Mouse (Mus musculus) T-cell, adult 2 months (primary cell): ENCODE data around the gene Il18.

Experiments
- DNase-seq: peaks from one replicate; pipeline ENCODE4 v3.0.0; 2022; ENCODE audit warnings: low spot score

Gene Il18

GRCm38 (mm10) chr9:50553547-50553946 lies 1.1 kb upstream of the Il18 start:
- DNase-seq, result no peak

DNA sequence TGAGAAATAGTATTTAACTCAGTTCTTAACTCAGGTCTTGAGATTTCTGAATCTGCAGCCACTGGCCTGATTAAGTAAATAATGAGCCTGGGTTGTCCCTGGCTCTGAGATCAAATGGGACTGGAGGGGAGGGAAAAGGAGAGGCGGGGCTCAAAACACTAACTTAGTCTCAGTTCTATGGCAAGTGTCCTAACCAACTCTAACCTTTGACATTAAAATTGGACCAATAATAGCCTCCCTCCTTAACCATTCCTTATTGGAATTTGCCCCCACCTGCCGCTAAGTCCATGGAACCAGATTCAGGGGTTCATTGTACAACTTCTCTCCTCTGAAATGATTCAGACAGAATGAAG lies 443 bp downstream of the Il18 start, which contains the start of gene Bco2:
TSS of gene Bco2 (minus strand) at position 88 of the 353 bp plus-strand sequence.
- no peak for DNase-seq

DNA sequence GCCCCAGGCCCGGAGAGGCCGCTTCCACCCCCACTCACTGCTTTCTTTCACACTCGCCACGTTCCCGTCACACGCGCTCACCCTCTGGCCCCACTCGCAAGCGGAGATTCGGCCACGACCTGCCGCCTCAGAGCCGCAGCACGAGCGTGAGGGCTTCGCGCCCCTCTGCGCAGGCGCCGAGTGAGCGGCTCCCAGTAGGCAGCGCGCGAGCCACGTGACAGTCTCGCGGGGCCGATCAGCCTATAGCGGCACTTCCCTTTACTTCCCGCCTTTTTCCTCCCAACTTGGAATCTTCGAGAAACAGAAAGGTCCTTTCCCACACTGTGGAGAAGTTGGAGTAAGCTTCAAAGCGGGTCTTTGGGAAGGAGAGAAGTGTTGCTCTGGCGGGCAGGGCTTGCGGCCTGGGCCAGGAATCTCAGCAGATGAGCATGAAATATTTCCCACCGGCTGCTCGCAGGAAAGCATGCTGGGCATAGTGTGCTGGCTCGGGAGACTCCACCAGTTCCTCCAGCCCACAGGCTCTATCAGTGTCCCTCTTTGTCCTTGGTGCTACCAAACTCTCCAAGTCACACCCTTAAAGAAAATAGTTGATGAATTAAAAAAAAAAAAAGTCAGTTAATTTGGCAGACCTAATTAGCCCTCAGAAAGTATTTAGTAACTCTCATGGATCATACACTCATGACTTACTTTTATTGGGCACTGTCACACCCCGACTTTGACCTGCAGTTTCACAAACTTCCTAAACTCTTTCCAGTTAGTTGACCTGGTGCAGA lies 6.7 kb downstream of the Il18 start, which contains the start of gene Tex12:
TSS of gene Tex12 (minus strand) at position 181 of the 773 bp plus-strand sequence.
- DNase-seq, result no peak

DNA sequence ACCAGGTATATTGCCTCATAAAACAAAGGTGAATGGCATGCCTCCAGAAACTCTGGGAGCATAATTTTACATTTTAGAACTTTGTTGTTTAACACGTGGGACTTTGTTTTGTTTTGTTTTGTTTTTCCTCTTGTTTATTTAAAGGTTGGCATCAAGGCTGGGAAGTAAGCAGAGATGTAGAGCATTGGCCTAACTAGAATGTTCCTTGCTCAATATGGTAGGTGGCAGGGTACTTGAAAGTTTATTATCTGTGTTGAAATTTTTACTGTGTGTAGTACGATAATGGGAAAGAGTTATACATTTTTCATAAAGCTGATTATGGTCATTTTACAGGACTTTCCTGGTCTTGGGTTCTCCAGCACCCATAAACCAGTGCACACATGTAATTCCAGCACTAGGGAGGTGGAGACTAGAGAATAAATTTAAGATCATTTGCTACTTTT lies 7.3 kb downstream of the Il18 start:
- DNase-seq, result no peak

DNA sequence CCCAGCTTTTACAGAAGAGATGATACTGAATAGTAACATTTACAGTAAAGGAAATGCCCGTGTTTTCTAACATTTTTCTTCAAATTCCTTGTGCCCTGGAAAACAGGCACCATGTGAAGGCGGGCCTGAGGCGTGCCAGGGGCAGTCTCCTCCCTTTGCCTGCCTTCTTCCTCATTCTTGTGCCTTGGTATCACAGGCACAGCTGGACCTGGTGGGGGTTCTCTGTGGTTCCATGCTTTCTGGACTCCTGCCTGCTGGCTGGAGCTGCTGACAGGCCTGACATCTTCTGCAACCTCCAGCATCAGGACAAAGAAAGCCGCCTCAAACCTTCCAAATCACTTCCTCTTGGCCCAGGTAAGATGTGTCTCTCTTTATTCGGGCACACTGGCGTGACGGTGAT lies 10.5 kb downstream of the Il18 start:
- DNase-seq, result no peak

DNA sequence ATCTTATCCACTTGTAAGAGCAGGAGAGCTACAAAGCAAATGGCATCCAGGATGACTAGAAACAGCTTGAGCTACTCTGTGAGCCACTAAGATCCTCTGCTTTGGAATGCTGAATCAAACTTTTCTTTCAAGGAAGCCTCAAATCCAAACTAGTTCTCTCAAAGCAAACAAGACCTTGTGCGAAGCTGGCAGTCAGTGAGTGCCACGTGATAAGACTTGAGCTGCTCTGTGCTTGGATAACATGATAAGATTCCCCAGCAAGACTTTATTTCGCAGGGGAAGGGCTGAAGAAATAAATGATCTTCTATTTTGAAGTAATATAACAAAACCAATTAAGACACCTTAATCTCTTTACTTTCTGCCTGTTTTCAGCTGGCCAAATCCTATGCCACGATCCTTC lies 11.3 kb downstream of the Il18 start:
- no peak for DNase-seq

- DNase-seq, result no peak
These were observed 12.7 kb downstream of the Il18 start for GRCm38 (mm10) chr9:50567372-50567771.

GRCm38 (mm10) chr9:50567881-50568280 lies 13.3 kb downstream of the Il18 start:
- no peak for DNase-seq

DNA sequence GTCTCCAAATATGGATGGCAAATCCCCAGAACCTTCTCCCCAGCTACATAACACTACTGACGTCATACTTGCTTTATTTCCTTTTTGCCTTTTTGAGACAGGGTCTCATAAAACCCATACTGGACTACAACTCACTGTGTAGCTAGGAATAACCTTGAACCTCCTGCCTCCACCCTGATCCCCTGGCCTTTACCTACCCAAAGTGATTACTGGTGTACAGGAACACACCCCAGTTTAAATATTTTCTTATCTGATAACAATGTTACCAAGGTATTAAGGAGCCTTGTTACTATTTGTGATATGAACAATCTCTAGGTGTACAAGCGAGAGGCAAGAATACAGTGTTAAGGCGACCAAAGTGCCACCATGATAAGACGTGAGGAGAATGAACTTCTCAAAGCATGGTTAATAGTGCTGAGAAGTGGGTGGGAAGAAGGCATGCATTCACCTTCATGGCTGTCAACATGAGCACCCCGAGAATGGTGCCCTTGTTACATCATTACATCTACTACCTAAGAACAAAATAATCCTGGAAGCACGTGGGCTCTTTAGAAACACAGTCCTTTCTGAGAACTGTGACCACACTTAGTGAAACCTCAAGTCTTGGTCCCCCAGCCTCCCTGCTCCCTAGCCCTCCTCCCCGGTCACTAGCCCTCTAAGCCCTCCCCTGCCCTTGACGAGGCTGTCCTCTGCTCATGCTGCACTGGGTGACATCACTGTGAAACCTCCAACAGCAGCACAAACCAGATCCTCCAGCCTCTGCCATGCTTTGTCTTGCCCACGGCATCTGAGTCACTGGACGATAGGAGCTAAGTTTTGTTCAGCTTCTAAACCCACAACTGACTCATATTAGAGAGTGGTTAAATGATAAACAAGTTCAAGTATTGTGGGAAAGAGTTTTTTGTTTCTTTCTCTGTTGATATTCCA lies 15.2 kb downstream of the Il18 start:
- DNase-seq, result no peak

GRCm38 (mm10) chr9:50580370-50580769 lies 25.7 kb downstream of the Il18 start:
- DNase-seq, result no peak

- DNase-seq, result no peak
These were observed 30.7 kb downstream of the Il18 start for GRCm38 (mm10) chr9:50585145-50585818.

GRCm38 (mm10) chr9:50586955-50587354 lies 32.3 kb downstream of the Il18 start:
- DNase-seq, result no peak

GRCm38 (mm10) chr9:50590856-50591518 lies 36.4 kb downstream of the Il18 start:
- no peak for DNase-seq

DNA sequence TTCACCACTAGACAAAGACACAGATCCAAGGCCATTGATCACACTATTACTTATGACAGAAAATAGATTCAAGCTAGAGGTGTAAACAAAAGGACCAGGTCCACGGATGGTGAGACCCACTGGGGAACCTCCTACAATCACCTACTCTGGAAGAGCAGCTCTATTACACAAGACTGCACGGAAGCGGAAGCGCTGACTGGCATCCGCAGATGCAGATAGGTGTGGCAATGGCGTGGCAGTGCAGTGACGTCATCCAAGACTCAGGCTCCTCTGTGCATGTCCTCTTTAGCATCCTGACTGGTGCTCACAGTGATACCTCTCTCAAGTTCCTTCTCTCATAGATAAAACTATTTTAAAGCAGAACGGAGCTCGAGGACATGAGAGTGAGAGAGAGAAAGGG lies 38.3 kb downstream of the Il18 start:
- DNase-seq, result no peak

DNA sequence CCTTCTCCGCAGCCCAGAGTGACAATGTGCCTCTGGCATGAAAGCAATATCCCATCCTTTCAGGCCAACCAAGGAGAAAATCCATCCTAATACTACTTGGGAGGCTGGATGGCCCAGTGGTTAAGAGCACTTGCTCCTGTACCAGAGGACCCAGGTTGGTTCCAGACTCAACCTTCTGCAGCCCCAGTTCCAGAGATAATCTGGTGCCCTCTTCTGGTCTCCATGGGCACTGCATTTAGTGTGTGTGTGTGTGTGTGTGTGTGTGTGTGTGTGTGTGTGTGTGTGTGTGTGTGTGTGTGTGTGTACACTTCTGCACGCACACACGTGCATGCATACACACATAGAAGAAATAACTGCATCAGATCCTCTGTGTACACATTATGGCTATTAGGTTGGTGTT lies 38.9 kb downstream of the Il18 start:
- DNase-seq, result peak; percentile 52

- DNase-seq, result no peak
These were observed 40.3 kb downstream of the Il18 start for GRCm38 (mm10) chr9:50594794-50595417.

DNA sequence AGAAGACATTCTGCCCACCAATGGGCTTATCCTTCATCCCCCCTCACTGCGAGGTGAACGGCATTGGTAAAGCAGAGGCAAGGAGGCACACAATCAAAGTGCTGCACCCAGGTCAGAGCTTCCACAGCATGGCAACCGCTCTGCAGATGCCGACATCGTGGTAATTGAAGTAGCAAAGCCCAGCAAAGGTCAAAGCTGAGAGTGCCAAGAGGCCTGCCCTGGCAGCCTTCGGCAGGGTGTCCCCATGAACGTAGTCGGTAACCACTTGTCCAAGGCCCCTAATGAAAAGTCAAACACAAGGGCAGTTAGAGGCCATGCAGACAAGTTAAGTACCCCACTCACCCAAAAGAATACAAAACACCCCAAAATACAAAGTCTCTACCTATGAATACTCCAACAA lies 42.3 kb downstream of the Il18 start:
- no peak for DNase-seq

DNA sequence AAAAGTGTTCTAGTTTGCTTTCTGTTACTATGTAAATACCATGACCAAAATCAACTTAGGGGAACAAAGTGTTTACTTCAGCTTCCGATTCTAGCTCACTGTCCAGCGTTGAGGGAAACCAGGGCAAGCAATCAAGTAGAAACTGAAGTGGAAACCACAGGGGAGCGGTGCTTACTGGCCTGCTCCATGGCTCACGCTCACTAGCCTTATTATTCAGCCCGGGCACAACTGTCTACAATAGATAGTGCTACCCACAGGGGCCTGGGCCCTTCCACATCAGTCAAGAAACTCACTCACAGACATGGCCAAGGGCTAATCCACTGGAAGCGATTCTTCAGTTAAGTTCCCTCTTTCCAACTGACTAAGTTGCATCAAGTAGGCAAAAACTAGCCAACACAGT lies 46.9 kb downstream of the Il18 start:
- no peak for DNase-seq

- no peak for DNase-seq
These were observed 47.6 kb downstream of the Il18 start for GRCm38 (mm10) chr9:50602055-50602845.

DNA sequence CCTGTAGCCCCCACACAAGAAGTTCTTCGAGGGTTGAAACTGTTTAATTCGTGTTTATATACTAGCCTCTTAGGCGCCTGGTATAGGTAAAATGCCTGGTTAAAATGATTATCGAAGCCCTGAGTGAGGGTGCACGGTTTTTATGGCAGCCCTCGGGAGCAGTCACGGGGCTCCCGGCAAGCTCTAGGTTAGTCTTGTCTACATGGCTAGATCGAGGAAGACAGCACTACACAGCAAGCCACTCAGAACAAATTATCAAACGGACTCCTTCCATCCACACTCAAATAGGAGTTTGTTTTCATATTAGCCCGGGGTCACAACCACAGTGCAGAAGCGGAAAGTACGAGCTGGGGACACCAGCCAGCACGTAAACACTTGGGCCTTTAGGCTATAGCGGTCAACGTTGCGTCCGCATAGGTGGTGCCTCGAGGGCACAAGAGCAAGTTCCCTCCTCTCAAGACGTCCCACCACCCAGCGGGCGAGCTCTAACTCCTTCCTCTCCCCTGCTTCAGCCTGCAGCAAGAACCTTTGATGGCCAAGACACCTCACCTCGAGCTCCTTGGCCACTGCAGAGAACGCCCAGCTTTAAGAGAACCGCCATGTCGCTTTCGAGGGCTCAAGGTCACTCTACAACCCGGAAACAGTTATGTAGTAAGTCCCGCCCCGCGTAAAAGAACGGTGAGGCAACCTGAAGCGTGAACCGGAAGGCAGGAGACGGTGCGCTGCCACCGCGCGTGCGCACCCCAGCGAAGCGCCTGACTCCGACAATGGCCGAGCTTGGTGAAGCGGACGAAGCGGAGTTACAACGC lies 48.8 kb downstream of the Il18 start, which contains the start of the genes Sdhd and Timm8b:
TSS of gene Sdhd (minus strand) at position 624 of the 809 bp plus-strand sequence.
TSS of gene Timm8b (plus strand) at position 722 of the 809 bp plus-strand sequence.
- DNase-seq, result peak; percentile 95
